16 mouse cellular contexts compared by ENCODE assay signal in genomic region chr13:70310516-70310915, GRCm38 (mm10).
DNase-seq lines count a peak whose midpoint lies in the region; ATAC-seq lines count a peak whose summit lies in the region.
"Had no signal": no experiment of that assay in that cellular context is flagged by ENCODE, and none has a peak within 500 bp of the region (broad histone marks: within the 10 kb centered on the region; RNA-seq: fewer than 3 reads in every experiment).

No protein-coding gene starts in this region.

- no peak overlapping the region for H3K4me3 ChIP-seq in forebrain, embryonic 11.5 days (ENCODE audit: low read depth, low read length)
- H3K4me3 ChIP-seq in forebrain, embryonic 15.5 days: no peak overlapping the region
- H3K4me3 ChIP-seq in midbrain, embryonic 12.5 days: no peak overlapping the region
- no peak overlapping the region for H3K4me3 ChIP-seq in midbrain, embryonic 16.5 days (ENCODE audit: low read depth, low read length)
- no peak overlapping the region for H3K4me3 ChIP-seq in hindbrain, embryonic 14.5 days (replicated peaks; ENCODE audit: low read length)
- H3K4me3 ChIP-seq in neural tube, embryonic 15.5 days (replicated peaks): no peak overlapping the region
- H3K4me3 ChIP-seq: embryonic facial prominence, embryonic 15.5 days; limb, embryonic 12.5 days had no signal

- no peak overlapping the region for H3K4me2 ChIP-seq in forebrain, embryonic 11.5 days (ENCODE audit: low read depth, low read length, severe bottlenecking)
- H3K4me2 ChIP-seq in forebrain, embryonic 15.5 days (replicated peaks): no peak overlapping the region
- no peak overlapping the region for H3K4me2 ChIP-seq in midbrain, embryonic 12.5 days (replicated peaks)
- H3K4me2 ChIP-seq in midbrain, embryonic 16.5 days (ENCODE audit: low read length): no peak overlapping the region
- no peak overlapping the region for H3K4me2 ChIP-seq in hindbrain, embryonic 14.5 days (replicated peaks)
- H3K4me2 ChIP-seq in neural tube, embryonic 15.5 days: no peak overlapping the region
- H3K4me2 ChIP-seq: embryonic facial prominence, embryonic 15.5 days; limb, embryonic 12.5 days had no signal

- 59% methylated on average over 2 of the region's 2 CpGs for WGBS in forebrain, embryonic 11.5 days
- 54% methylated on average over 2 of the region's 2 CpGs for WGBS in forebrain, embryonic 15.5 days
- WGBS in midbrain, embryonic 12.5 days: 21% methylated on average over 2 of the region's 2 CpGs
- WGBS in midbrain, embryonic 16.5 days: 15% methylated on average over 2 of the region's 2 CpGs
- WGBS in hindbrain, embryonic 14.5 days: 8% methylated on average over 2 of the region's 2 CpGs
- WGBS in neural tube, embryonic 15.5 days: 22% methylated on average over 2 of the region's 2 CpGs

- no peak overlapping the region for H3K27ac ChIP-seq in forebrain, embryonic 11.5 days (ENCODE audit: low read depth, low read length)
- no peak overlapping the region for H3K27ac ChIP-seq in forebrain, embryonic 15.5 days (replicated peaks)
- no peak overlapping the region for H3K27ac ChIP-seq in midbrain, embryonic 12.5 days (replicated peaks)
- no peak overlapping the region for H3K27ac ChIP-seq in midbrain, embryonic 16.5 days (ENCODE audit: low read length)
- 0 out of 2 replicates have a peak overlapping the region, but pooled peaks have one; percentile 32 for H3K27ac ChIP-seq in hindbrain, embryonic 14.5 days
- 0 out of 2 replicates have a peak overlapping the region, but pooled peaks have one; percentile 23 for H3K27ac ChIP-seq in neural tube, embryonic 15.5 days (replicated peaks)
- H3K27ac ChIP-seq: embryonic facial prominence, embryonic 15.5 days; limb, embryonic 12.5 days had no signal

- H3K27me3 ChIP-seq in forebrain, embryonic 11.5 days (ENCODE audit: control insufficient read depth, insufficient read depth, low read length): no peaks in the 10 kb centered on the region
- H3K27me3 ChIP-seq in forebrain, embryonic 15.5 days: no peaks in the 10 kb centered on the region
- no peaks in the 10 kb centered on the region for H3K27me3 ChIP-seq in midbrain, embryonic 12.5 days
- no peaks in the 10 kb centered on the region for H3K27me3 ChIP-seq in midbrain, embryonic 16.5 days (ENCODE audit: control insufficient read depth, insufficient read depth, low read depth, low read length)
- no peaks in the 10 kb centered on the region for H3K27me3 ChIP-seq in hindbrain, embryonic 14.5 days (ENCODE audit: control insufficient read depth, insufficient read depth, low read length)
- H3K27me3 ChIP-seq in neural tube, embryonic 15.5 days (replicated peaks): no peaks in the 10 kb centered on the region
- H3K27me3 ChIP-seq: embryonic facial prominence, embryonic 15.5 days; limb, embryonic 12.5 days had no signal

- no peaks in the 10 kb centered on the region for H3K4me1 ChIP-seq in forebrain, embryonic 11.5 days (replicated peaks; ENCODE audit: control insufficient read depth, insufficient read depth, low read length)
- peaks cover 3% of the 10 kb centered on the region; the same call in 1 of the 2 replicates for H3K4me1 ChIP-seq in forebrain, embryonic 15.5 days
- peaks cover 13% of the 10 kb centered on the region for H3K4me1 ChIP-seq in midbrain, embryonic 12.5 days
- H3K4me1 ChIP-seq in midbrain, embryonic 16.5 days (ENCODE audit: control insufficient read depth, insufficient read depth, low read length): peaks cover 2% of the 10 kb centered on the region; the same call in 1 of the 2 replicates
- peaks cover 13% of the 10 kb centered on the region for H3K4me1 ChIP-seq in hindbrain, embryonic 14.5 days (replicated peaks; ENCODE audit: control insufficient read depth, insufficient read depth, low read length)
- peaks cover 17% of the 10 kb centered on the region for H3K4me1 ChIP-seq in neural tube, embryonic 15.5 days
- H3K4me1 ChIP-seq: limb, embryonic 12.5 days had no signal

- no peaks in the 10 kb centered on the region for H3K36me3 ChIP-seq in forebrain, embryonic 11.5 days (ENCODE audit: control insufficient read depth, insufficient read depth, low read length)
- H3K36me3 ChIP-seq in forebrain, embryonic 15.5 days: no peaks in the 10 kb centered on the region
- no peaks in the 10 kb centered on the region for H3K36me3 ChIP-seq in midbrain, embryonic 12.5 days
- H3K36me3 ChIP-seq in midbrain, embryonic 16.5 days (ENCODE audit: control insufficient read depth, insufficient read depth, low read length): no peaks in the 10 kb centered on the region
- H3K36me3 ChIP-seq in hindbrain, embryonic 14.5 days (replicated peaks; ENCODE audit: control insufficient read depth, insufficient read depth): no peaks in the 10 kb centered on the region
- H3K36me3 ChIP-seq in neural tube, embryonic 15.5 days: no peaks in the 10 kb centered on the region
- H3K36me3 ChIP-seq: embryonic facial prominence, embryonic 15.5 days; limb, embryonic 12.5 days had no signal

- no peaks in the 10 kb centered on the region for H3K9me3 ChIP-seq in forebrain, embryonic 11.5 days (ENCODE audit: control insufficient read depth, low read length)
- no peaks in the 10 kb centered on the region for H3K9me3 ChIP-seq in forebrain, embryonic 15.5 days
- H3K9me3 ChIP-seq in midbrain, embryonic 12.5 days: no peaks in the 10 kb centered on the region
- no peaks in the 10 kb centered on the region for H3K9me3 ChIP-seq in midbrain, embryonic 16.5 days (replicated peaks; ENCODE audit: control insufficient read depth, low read length, poor library complexity, severe bottlenecking)
- H3K9me3 ChIP-seq in hindbrain, embryonic 14.5 days (ENCODE audit: control insufficient read depth, low read length): no peaks in the 10 kb centered on the region
- no peaks in the 10 kb centered on the region for H3K9me3 ChIP-seq in neural tube, embryonic 15.5 days (replicated peaks)
- H3K9me3 ChIP-seq: embryonic facial prominence, embryonic 15.5 days; limb, embryonic 12.5 days had no signal

- ATAC-seq in forebrain, embryonic 11.5 days (replicated peaks; ENCODE audit: low FRiP score): 0 out of 2 replicates have a peak, but pooled peaks have one; percentile 49
- no peak for ATAC-seq in forebrain, embryonic 15.5 days (replicated peaks)
- peak; percentile 49 for ATAC-seq in midbrain, embryonic 12.5 days (ENCODE audit: low FRiP score, low read depth)
- no peak for ATAC-seq in midbrain, embryonic 16.5 days
- 0 out of 2 replicates have a peak, but pooled peaks have one; percentile 40 for ATAC-seq in hindbrain, embryonic 14.5 days (ENCODE audit: low FRiP score)
- no peak for ATAC-seq in neural tube, embryonic 15.5 days (ENCODE audit: low FRiP score)

- no peak overlapping the region for H3K9ac ChIP-seq in forebrain, embryonic 11.5 days (ENCODE audit: low read length)
- H3K9ac ChIP-seq in forebrain, embryonic 15.5 days (replicated peaks): no peak overlapping the region
- no peak overlapping the region for H3K9ac ChIP-seq in midbrain, embryonic 12.5 days (replicated peaks)
- H3K9ac ChIP-seq in midbrain, embryonic 16.5 days (ENCODE audit: low read depth, low read length): no peak overlapping the region
- no peak overlapping the region for H3K9ac ChIP-seq in hindbrain, embryonic 14.5 days
- H3K9ac ChIP-seq in neural tube, embryonic 15.5 days (replicated peaks): no peak overlapping the region
- H3K9ac ChIP-seq: embryonic facial prominence, embryonic 15.5 days; limb, embryonic 12.5 days had no signal

- no peak for DNase-seq in forebrain, embryonic 11.5 days (ENCODE audit: low spot score)
- no peak for DNase-seq in hindbrain, embryonic 14.5 days (ENCODE audit: low spot score)
- no peak for DNase-seq in testis, postnatal 10 days (ENCODE audit: low spot score)
- DNase-seq in urinary bladder, postnatal 4 days (ENCODE audit: low spot score in 2 of 2): no peak
- DNase-seq: adrenal gland, postnatal 10 days; cerebellum, adult 9-11 months; kidney, adult 8-10 months; lung, adult 18-20 months; lung, postnatal 4 days; thymus, postnatal 4 days had no signal

Comparison
In these comparisons a context has a peak if more than half of its experiments do, and no peak if none do; other contexts are left out.
1. ATAC-seq: peak in forebrain, embryonic 11.5 days (single experiment), midbrain, embryonic 12.5 days (single experiment) and hindbrain, embryonic 14.5 days (single experiment); none in forebrain, embryonic 15.5 days (single experiment), midbrain, embryonic 16.5 days (single experiment) and neural tube, embryonic 15.5 days (single experiment).
2. H3K27ac ChIP-seq: peak in hindbrain, embryonic 14.5 days (single experiment) and neural tube, embryonic 15.5 days (single experiment); none in forebrain, embryonic 11.5 days (single experiment), forebrain, embryonic 15.5 days (single experiment), midbrain, embryonic 12.5 days (single experiment) and midbrain, embryonic 16.5 days (single experiment).